Mouse (Mus musculus) heart, postnatal 0 days (tissue): ENCODE data around the gene Hes2.

Experiments used
- CTCF ChIP-seq: IDR thresholded peaks from 2 replicates; pipeline ENCODE4 v1.5.1; 2016; ENCODE audit warnings: antibody characterized with exemption, control low read depth, low read depth
- EP300 ChIP-seq: IDR thresholded peaks from 2 replicates; pipeline ENCODE4 v1.6.1; 2016; ENCODE audit warnings: antibody characterized with exemption, low read depth

DNA sequence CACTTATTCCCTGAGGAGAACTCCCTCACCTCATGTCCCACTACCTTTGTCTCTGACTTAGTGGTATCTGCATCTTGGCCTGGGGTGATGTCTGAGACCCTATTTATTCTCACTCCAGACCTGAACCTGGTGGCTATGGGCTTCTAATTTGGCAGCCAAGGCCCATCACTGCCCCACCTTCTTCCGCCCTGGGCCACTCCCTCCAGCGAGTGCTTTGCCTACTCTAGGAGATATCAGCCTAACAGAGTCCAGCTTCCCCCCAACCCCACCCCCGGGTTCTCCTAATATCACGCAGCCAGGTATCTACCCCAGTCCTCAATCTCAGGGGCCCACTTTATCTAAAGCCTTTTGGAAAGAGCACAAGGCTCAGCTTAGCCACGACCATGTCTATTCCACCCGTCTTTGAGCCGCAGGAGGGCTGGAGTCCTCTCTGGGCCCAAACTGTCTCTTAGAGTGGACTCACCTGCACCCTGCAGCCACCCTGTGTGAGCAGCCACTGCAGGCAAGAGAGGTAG is 7.2 kb upstream of the Hes2 start:
- TF ChIP-seq CTCF (no peak), EP300 (no peak)
